Mouse (Mus musculus) testis, adult 2 months (tissue): ENCODE measurements around the gene Sdr9c7. TPM values are rescaled to one million over a fixed set of nuclear protein-coding genes. Genes with fewer than 3 reads are reported as not detected.
"Not testable (repeated sequence)": the region's sequence is repeated elsewhere in the genome, so short reads cannot be mapped to it uniquely, and the experiment has no call there.

Source experiments
- H3K27ac ChIP-seq: fragments of 200-500 bp; 2 replicates; pipeline ENCODE4 v1.5.1; 2012; ENCODE audit warnings: low read depth, low read length; ENCODE audit not compliant: control insufficient read depth, insufficient read depth
- H3K27me3 ChIP-seq: fragments of 200-500 bp; 2 replicates; pipeline ENCODE4 v1.6.1; 2012; ENCODE audit warnings: mild to moderate bottlenecking, low read length, moderate library complexity; ENCODE audit not compliant: control insufficient read depth, insufficient read depth
- H3K36me3 ChIP-seq: fragments of 200-500 bp; 2 replicates; pipeline ENCODE4 v1.6.1; 2012; ENCODE audit warnings: mild to moderate bottlenecking, low read length; ENCODE audit not compliant: control insufficient read depth, insufficient read depth
- H3K4me1 ChIP-seq: fragments of 200-500 bp; 2 replicates; pipeline ENCODE4 v1.6.1; 2012; ENCODE audit warnings: low read length; ENCODE audit not compliant: control insufficient read depth, insufficient read depth
- H3K4me3 ChIP-seq: fragments of 200-500 bp; 2 replicates; pipeline ENCODE4 v1.5.1; 2012; ENCODE audit warnings: low read depth, mild to moderate bottlenecking, low read length, moderate library complexity, mixed read lengths; ENCODE audit not compliant: control insufficient read depth
- CTCF ChIP-seq: fragments of 200-500 bp; IDR thresholded peaks from 2 replicates; pipeline ENCODE4 v1.5.1; 2012; ENCODE audit warnings: low read depth, mild to moderate bottlenecking, inconsistent platforms, low read length, moderate library complexity; ENCODE audit not compliant: control insufficient read depth, insufficient read depth, insufficient replicate concordance
- POLR2A ChIP-seq: fragments of 200-500 bp; IDR thresholded peaks from 2 replicates; pipeline ENCODE4 v1.6.1; 2012; ENCODE audit warnings: low read depth, mild to moderate bottlenecking, inconsistent platforms, low read length, moderate library complexity; ENCODE audit not compliant: control insufficient read depth
- polyA plus RNA-seq: library from polyadenylated mRNA; depleted of rRNA; stranded (reverse); fragments of >200 nt; gene quantifications from 2 replicates; pipeline ENCODE4 v1.2.3, GENCODE M21; 2012

Sdr9c7 gene
- polyA plus RNA-seq, 1 experiment: 0.38 TPM

- no peak overlapping the region for H3K27ac ChIP-seq
- H3K36me3 ChIP-seq: no peaks in the 10 kb centered on the region
- TF ChIP-seq POLR2A (no peak), CTCF (no peak)
- H3K4me1 ChIP-seq: no peaks in the 10 kb centered on the region; the same call in 1 of the 2 replicates
- H3K27me3 ChIP-seq: no peaks in the 10 kb centered on the region
- no peak overlapping the region for H3K4me3 ChIP-seq
These were observed 17.3 kb downstream of the Sdr9c7 start for GRCm38 (mm10) chr10:127915578-127915977.

- H3K27me3 ChIP-seq, H3K4me3 ChIP-seq: not testable (repeated sequence)
These were observed 18.9 kb downstream of the Sdr9c7 start for GRCm38 (mm10) chr10:127917183-127917582.

GRCm38 (mm10) chr10:127917651-127918050 lies 19.3 kb downstream of the Sdr9c7 start:
- Histone ChIP-seq H3K4me3 (no peak overlapping the region), H3K27ac (no peak overlapping the region), H3K4me1 (no peaks in the 10 kb centered on the region; the same call in 1 of the 2 replicates), H3K36me3 (no peaks in the 10 kb centered on the region), H3K27me3 (no peaks in the 10 kb centered on the region)
- TF ChIP-seq POLR2A: no peak
- TF ChIP-seq CTCF: no peak

More at GRCm38 (mm10) chr10:127917183-127917582, 18.9 kb downstream of the Sdr9c7 start:
- not testable (repeated sequence) for H3K27ac ChIP-seq, H3K36me3 ChIP-seq, H3K4me1 ChIP-seq

GRCm38 (mm10) chr10:127922241-127922640 lies 23.9 kb downstream of the Sdr9c7 start:
- no peaks in the 10 kb centered on the region for H3K36me3 ChIP-seq
- TF ChIP-seq POLR2A: no peak
- no peak for TF ChIP-seq CTCF
- no peak overlapping the region for H3K4me3 ChIP-seq
- no peaks in the 10 kb centered on the region for H3K27me3 ChIP-seq
- no peaks in the 10 kb centered on the region for H3K4me1 ChIP-seq
- H3K27ac ChIP-seq: no peak overlapping the region

- no peaks in the 10 kb centered on the region for H3K36me3 ChIP-seq
- no peak overlapping the region for H3K27ac ChIP-seq
- H3K27me3 ChIP-seq: no peaks in the 10 kb centered on the region
- TF ChIP-seq CTCF (no peak), POLR2A (no peak)
- no peak overlapping the region for H3K4me3 ChIP-seq
- H3K4me1 ChIP-seq: no peaks in the 10 kb centered on the region
These were observed 24.7 kb downstream of the Sdr9c7 start for GRCm38 (mm10) chr10:127923024-127923423.

GRCm38 (mm10) chr10:127924597-127925378 lies 26.5 kb downstream of the Sdr9c7 start:
- Histone ChIP-seq H3K36me3 (no peaks in the 10 kb centered on the region), H3K27ac (no peak overlapping the region), H3K27me3 (no peaks in the 10 kb centered on the region), H3K4me1 (no peaks in the 10 kb centered on the region), H3K4me3 (no peak overlapping the region)
- TF ChIP-seq POLR2A (no peak), CTCF (no peak)

GRCm38 (mm10) chr10:127927737-127928136 lies 29.4 kb downstream of the Sdr9c7 start:
- Histone ChIP-seq H3K4me1 (no peaks in the 10 kb centered on the region), H3K36me3 (no peaks in the 10 kb centered on the region), H3K27me3 (no peaks in the 10 kb centered on the region), H3K4me3 (no peak overlapping the region), H3K27ac (no peak overlapping the region)
- TF ChIP-seq POLR2A (no peak), CTCF (no peak)
